Mouse (Mus musculus): ENCODE measurements at regions not wholly inside any gene's neighbourhood (a gene's known extent, or its start where the extent isn't known, plus 50 kb on each side); places are given as distances from the start of the nearest gene placed in this dataset.

DNA sequence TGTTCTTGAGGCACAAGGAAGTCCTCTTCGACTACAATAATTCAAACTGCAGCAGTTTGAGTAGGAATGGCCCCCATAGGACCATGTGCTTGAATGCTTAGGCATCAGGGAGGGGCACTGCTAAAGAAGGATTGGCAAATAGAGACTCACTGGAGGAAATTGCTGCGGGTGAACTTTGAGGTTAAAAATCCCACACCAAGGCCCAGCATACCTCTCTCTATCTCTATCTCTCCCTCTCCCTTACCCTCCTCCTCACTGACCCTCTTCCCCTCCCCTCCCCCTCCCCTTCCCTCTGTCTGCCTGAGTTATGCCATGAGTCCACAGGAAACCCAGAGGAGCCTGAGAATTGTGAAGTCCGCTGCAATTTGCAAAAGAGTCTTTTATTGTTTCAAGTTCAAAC, 180.8 kb upstream of the Ipo5 start:
- TF ChIP-seq CTCF (conservative IDR thresholded peaks at IDR 0.05; ENCODE audit: low read length) (no peak), NANOG (IDR thresholded peaks at IDR 0.05; ENCODE audit: borderline replicate concordance, low read length) (no peak), POU5F1 (IDR thresholded peaks at IDR 0.05; ENCODE audit: borderline replicate concordance, low read length) (no peak)
